Mouse (Mus musculus) spleen, postnatal 36 days (tissue): ENCODE measurements around the gene Cul5.

Source experiments
- DNase-seq, 2 experiments: peaks; one replicate each; pipeline ENCODE4 v3.0.0; 2022; ENCODE audit warnings: low spot score in 2 of 2, mixed read lengths in 1 of 2

The Cul5 gene

GRCm38 (mm10) chr9:53607816-53608215, 62.0 kb downstream of the Cul5 start:
- DNase-seq = no peak

- no peak for DNase-seq
Observed at GRCm38 (mm10) chr9:53607192-53607591, 62.6 kb downstream of the Cul5 start.

GRCm38 (mm10) chr9:53604954-53605353, 64.9 kb downstream of the Cul5 start:
- DNase-seq = no peak

GRCm38 (mm10) chr9:53603849-53604248, 66.0 kb downstream of the Cul5 start:
- DNase-seq = no peak

- DNase-seq = peak; percentile 25 to 37
Observed at GRCm38 (mm10) chr9:53603384-53603783, 66.4 kb downstream of the Cul5 start.

GRCm38 (mm10) chr9:53601541-53601940, 68.3 kb downstream of the Cul5 start:
- DNase-seq = no peak

- DNase-seq = no peak
Observed at GRCm38 (mm10) chr9:53598631-53599030, 71.2 kb downstream of the Cul5 start.

- no peak for DNase-seq
Observed at GRCm38 (mm10) chr9:53596971-53597600, 72.7 kb downstream of the Cul5 start.

GRCm38 (mm10) chr9:53594764-53595163, 75.0 kb downstream of the Cul5 start:
- peak; percentile 51 to 61 for DNase-seq

GRCm38 (mm10) chr9:53581870-53582269, 87.9 kb downstream of the Cul5 start:
- DNase-seq = no peak

GRCm38 (mm10) chr9:53575721-53576120, 94.1 kb downstream of the Cul5 start:
- DNase-seq = no peak

GRCm38 (mm10) chr9:53572516-53573307, 97.1 kb downstream of the Cul5 start:
- DNase-seq = no peak

GRCm38 (mm10) chr9:53570662-53571061, 99.2 kb downstream of the Cul5 start:
- DNase-seq = no peak
